Mouse (Mus musculus) midbrain, embryonic 13.5 days (tissue): ENCODE results near the gene Spi1. TPM values are rescaled to one million over a fixed set of nuclear protein-coding genes. Genes with fewer than 3 reads are reported as not detected.

Experiments used
- ATAC-seq: fragments of 200-750 bp; cut with Nextera tagmentation; 2 replicates; pipeline ENCODE4 v1.8.0; 2017; ENCODE audit warnings: mild to moderate bottlenecking, moderate TSS enrichment, moderate library complexity
- H3K27ac ChIP-seq: fragments of 300-500 bp; sonication (generic); 2 replicates; pipeline ENCODE4 v1.5.1; 2015; ENCODE audit warnings: inconsistent platforms, mild to moderate bottlenecking, moderate library complexity
- H3K27me3 ChIP-seq: fragments of 300-500 bp; sonication (generic); 2 replicates; pipeline ENCODE4 v1.6.1; 2015; ENCODE audit warnings: mild to moderate bottlenecking, inconsistent platforms
- H3K36me3 ChIP-seq: fragments of 300-500 bp; sonication (generic); 2 replicates; pipeline ENCODE4 v1.6.1; 2015; ENCODE audit warnings: mild to moderate bottlenecking, inconsistent platforms
- H3K4me1 ChIP-seq: fragments of 300-500 bp; sonication (generic); replicated peaks from 2 replicates; pipeline ENCODE4 v1.6.1; 2015; ENCODE audit warnings: inconsistent platforms
- H3K4me2 ChIP-seq: fragments of 300-500 bp; sonication (generic); replicated peaks from 2 replicates; pipeline ENCODE4 v1.6.1; 2015; ENCODE audit warnings: moderate library complexity, mild to moderate bottlenecking, inconsistent platforms
- H3K4me3 ChIP-seq: fragments of 300-500 bp; sonication (generic); replicated peaks from 2 replicates; pipeline ENCODE4 v1.5.1; 2015; ENCODE audit warnings: mild to moderate bottlenecking, inconsistent platforms
- H3K9ac ChIP-seq: fragments of 300-500 bp; sonication (generic); replicated peaks from 2 replicates; pipeline ENCODE4 v1.6.1; 2015; ENCODE audit warnings: mild to moderate bottlenecking, inconsistent platforms
- H3K9me3 ChIP-seq: fragments of 300-500 bp; sonication (generic); 2 replicates; pipeline ENCODE4 v1.6.1; 2016; ENCODE audit warnings: mild to moderate bottlenecking, inconsistent platforms
- WGBS: fragments of 180-500 bp; shearing (Covaris S2); methylation state at CpG from one replicate; pipeline ENCODE4 v1.1.7; 2015; 5-methylcytosine and 5-hydroxymethylcytosine counted together
- polyA plus RNA-seq: library from polyadenylated mRNA; unstranded; fragments of >200 nt; fragmentation: Nextera tagmentation; extraction: Ambion mirVana; gene quantifications from 2 replicates; pipeline ENCODE4 v1.2.1, GENCODE M21; 2015

Spi1 gene
- polyA plus RNA-seq, 1 experiment from 2014 or later = 3.0 TPM

DNA sequence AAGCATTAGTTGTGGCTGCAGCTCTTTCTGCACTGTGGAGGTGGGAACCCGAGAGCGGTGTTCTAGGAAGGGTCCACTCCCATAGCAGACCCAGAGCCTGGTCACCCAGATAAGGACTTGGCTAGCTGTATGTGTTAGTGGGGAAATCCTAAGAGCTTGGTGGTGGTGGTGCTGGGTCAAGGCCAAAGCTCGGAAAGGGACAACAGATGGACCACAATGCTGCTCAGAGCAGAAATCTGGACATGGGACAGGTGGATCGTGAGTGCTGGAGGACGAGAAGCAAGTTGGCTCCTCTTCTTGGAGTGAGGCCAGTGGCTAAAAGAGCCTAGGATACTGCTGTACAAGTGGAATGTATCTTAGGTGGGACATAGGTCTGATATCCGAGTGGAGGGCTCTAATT, 37.4 kb downstream of the Spi1 start:
- no peak overlapping the region for H3K27ac ChIP-seq
- H3K9ac ChIP-seq = no peak overlapping the region
- WGBS = 90% methylated on average over 6 of the region's 6 CpGs
- no peak overlapping the region for H3K4me3 ChIP-seq
- H3K4me2 ChIP-seq = no peak overlapping the region
- no peaks in the 10 kb centered on the region for H3K36me3 ChIP-seq
- no peak for ATAC-seq
- H3K27me3 ChIP-seq = peaks cover 5% of the 10 kb centered on the region; the same call in 1 of the 2 replicates
- H3K9me3 ChIP-seq = no peaks in the 10 kb centered on the region
- peaks cover 10% of the 10 kb centered on the region for H3K4me1 ChIP-seq

DNA sequence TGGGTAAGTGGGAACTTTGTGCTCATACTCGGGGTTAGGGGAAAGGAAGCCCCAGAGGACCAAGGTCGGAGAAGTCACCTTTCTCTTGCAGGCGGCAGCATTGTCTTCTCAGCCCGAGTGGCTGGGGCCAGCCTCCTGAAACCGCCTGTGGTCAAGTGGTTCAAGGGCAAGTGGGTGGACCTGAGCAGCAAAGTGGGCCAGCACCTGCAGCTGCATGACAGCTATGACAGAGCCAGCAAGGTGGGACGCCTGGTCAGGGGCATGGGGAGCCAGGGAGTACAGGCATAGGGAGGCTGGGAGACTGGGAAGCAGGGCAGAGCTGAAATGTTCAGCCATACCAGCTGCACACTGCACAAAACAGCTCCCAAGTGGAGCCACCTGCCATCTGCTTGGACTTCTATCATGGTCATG, 38.1 kb downstream of the Spi1 start:
- H3K27ac ChIP-seq = no peak overlapping the region
- no peaks in the 10 kb centered on the region for H3K36me3 ChIP-seq
- no peaks in the 10 kb centered on the region for H3K9me3 ChIP-seq
- H3K4me1 ChIP-seq = peaks cover 4% of the 10 kb centered on the region
- H3K4me2 ChIP-seq = no peak overlapping the region
- H3K27me3 ChIP-seq = peaks cover 4% of the 10 kb centered on the region; the same call in 1 of the 2 replicates
- no peak overlapping the region for H3K4me3 ChIP-seq
- WGBS = 66% methylated on average over 6 of the region's 6 CpGs
- no peak overlapping the region for H3K9ac ChIP-seq
- ATAC-seq = no peak

DNA sequence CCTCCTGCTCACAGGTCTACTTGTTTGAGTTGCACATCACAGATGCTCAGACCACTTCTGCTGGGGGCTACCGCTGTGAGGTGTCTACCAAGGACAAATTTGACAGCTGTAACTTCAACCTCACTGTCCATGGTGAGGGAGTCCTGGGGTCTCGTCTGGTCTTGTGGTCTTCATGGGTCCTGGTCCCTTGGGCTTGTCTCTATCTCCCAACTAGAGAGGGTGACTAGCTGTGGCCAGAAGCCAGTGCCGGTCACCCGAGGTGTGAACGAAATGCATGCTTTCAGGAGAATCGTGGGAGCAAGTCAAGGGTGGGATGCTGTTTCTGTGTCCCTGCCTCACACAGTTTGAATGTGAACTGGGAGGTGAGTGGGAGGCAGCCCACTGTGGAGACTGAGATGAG, 38.8 kb downstream of the Spi1 start:
- H3K9ac ChIP-seq = no peak overlapping the region
- no peaks in the 10 kb centered on the region for H3K36me3 ChIP-seq
- no peak for ATAC-seq
- H3K4me2 ChIP-seq = no peak overlapping the region
- H3K4me3 ChIP-seq = no peak overlapping the region
- H3K27me3 ChIP-seq = no peaks in the 10 kb centered on the region; the same call in 1 of the 2 replicates
- no peaks in the 10 kb centered on the region for H3K4me1 ChIP-seq
- no peaks in the 10 kb centered on the region for H3K9me3 ChIP-seq
- no peak overlapping the region for H3K27ac ChIP-seq
- 88% methylated on average over 6 of the region's 6 CpGs for WGBS

DNA sequence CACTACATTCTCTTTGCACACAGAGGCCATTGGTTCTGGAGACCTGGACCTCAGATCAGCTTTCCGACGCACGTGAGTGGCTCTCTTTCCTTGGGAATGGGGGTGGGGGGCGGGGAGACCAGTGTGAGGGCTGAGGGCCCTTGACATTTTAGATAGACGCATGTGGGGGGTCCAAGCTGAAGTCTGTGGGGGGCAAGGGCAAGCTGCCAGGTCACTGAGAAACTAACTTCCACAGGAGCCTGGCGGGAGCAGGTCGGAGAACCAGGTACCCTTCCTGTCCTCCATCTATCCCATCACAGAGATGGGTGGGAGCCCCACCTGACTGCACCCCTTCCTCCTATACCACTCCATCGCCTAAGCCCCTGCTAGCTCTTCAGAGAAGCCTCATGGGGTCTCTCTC, 39.3 kb downstream of the Spi1 start:
- H3K27ac ChIP-seq = no peak overlapping the region
- 70% methylated on average over 8 of the region's 8 CpGs for WGBS
- no peak overlapping the region for H3K4me2 ChIP-seq
- no peaks in the 10 kb centered on the region; the same call in 1 of the 2 replicates for H3K27me3 ChIP-seq
- H3K36me3 ChIP-seq = no peaks in the 10 kb centered on the region
- no peak for ATAC-seq
- no peaks in the 10 kb centered on the region for H3K4me1 ChIP-seq
- no peaks in the 10 kb centered on the region for H3K9me3 ChIP-seq
- H3K9ac ChIP-seq = no peak overlapping the region
- no peak overlapping the region for H3K4me3 ChIP-seq

DNA sequence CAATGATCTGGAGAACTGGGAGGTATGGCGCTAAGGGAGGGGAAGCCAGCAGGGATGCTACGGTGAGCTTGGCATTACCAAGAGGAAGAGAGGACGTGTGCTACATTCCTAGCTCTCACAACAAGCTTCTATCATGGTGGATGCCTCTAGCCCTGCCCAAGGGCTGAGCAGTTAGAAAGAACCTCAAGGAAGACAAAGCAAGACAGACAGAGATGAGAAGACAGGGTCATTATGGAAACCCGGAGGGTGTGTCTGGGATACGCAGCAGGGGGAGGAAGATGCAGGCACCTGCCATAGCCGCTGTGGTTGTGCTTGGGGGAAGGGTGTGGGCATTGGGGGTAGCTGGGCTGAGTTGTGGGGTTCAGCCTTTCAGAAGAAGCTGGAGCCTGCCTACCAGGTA, 41.3 kb downstream of the Spi1 start:
- H3K27me3 ChIP-seq = no peaks in the 10 kb centered on the region; the same call in 1 of the 2 replicates
- no peak for ATAC-seq
- H3K4me1 ChIP-seq = no peaks in the 10 kb centered on the region
- no peak overlapping the region for H3K4me2 ChIP-seq
- H3K27ac ChIP-seq = no peak overlapping the region
- no peak overlapping the region for H3K4me3 ChIP-seq
- H3K36me3 ChIP-seq = no peaks in the 10 kb centered on the region
- no peak overlapping the region for H3K9ac ChIP-seq
- 82% methylated on average over 6 of the region's 6 CpGs for WGBS
- H3K9me3 ChIP-seq = no peaks in the 10 kb centered on the region

DNA sequence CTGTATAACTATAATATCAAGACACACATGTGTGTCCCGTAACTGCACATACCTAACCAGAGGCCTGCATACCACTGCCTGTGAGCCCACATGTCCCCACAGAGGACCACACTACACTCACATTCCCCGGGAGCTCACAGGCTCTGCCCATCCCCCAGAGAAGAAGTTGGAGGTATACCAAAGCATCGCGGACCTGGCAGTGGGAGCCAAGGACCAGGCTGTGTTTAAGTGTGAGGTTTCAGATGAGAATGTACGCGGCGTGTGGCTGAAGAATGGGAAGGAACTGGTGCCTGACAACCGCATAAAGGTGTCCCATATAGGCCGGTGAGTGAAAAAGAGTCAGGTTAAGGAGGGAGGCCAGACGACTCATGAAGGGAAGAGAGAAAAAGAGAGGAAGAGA, 42.9 kb downstream of the Spi1 start:
- Histone ChIP-seq H3K4me2 (no peak overlapping the region), H3K36me3 (no peaks in the 10 kb centered on the region), H3K4me1 (no peaks in the 10 kb centered on the region), H3K9me3 (no peaks in the 10 kb centered on the region), H3K27me3 (no peaks in the 10 kb centered on the region; the same call in 1 of the 2 replicates), H3K27ac (no peak overlapping the region), H3K9ac (no peak overlapping the region), H3K4me3 (no peak overlapping the region)
- 89% methylated on average over 10 of the region's 10 CpGs for WGBS
- no peak for ATAC-seq

DNA sequence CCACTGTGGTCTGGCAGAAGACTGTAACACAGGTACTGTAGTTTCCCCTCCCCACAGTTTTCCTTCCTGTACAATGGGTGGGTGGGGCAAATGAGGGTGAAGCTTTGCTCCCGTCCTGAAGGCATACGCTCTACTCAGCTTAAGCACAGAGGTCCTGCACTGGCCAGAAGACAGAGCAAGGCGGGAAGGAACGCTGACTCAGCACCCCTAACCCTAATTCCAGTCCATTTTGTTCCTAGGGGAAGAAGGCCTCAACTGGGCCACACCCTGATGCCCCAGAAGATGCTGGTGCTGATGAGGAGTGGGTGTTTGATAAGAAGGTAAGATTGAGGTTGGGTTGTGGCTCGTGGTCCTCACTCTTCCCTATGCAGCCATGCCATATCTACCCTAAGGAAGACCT, 46.6 kb downstream of the Spi1 start:
- 77% methylated on average over 5 of the region's 5 CpGs for WGBS
- Histone ChIP-seq H3K9me3 (no peaks in the 10 kb centered on the region), H3K9ac (no peak overlapping the region)

DNA sequence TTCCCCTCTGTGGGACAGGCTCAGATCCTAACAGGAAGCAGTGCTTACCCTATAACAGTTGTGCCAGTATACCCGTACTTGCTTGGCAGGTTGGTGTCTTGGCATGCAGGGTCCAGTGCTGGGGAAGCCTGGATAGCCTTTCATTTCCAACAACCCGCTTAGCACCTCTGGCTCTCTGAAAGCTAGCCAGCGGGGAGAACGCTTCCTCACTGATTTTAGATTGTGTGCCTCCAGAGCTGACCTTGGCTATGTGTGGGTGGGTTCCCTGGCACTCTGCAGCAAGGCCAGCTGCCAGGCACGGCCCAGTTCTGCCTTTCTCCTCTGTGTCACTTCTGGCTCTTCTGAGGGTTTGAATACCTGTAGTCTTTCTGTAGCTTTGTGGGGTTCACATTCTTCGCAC, 47.9 kb downstream of the Spi1 start:
- H3K27me3 ChIP-seq = no peaks in the 10 kb centered on the region
- no peaks in the 10 kb centered on the region for H3K36me3 ChIP-seq
- H3K9ac ChIP-seq = no peak overlapping the region
- H3K9me3 ChIP-seq = no peaks in the 10 kb centered on the region
- ATAC-seq = no peak
- no peak overlapping the region for H3K4me3 ChIP-seq
- no peak overlapping the region for H3K4me2 ChIP-seq
- no peaks in the 10 kb centered on the region for H3K4me1 ChIP-seq
- no peak overlapping the region for H3K27ac ChIP-seq
- 93% methylated on average over 6 of the region's 6 CpGs for WGBS

More for the DNA sequence above, 46.6 kb downstream of the Spi1 start:
- Histone ChIP-seq H3K36me3 (no peaks in the 10 kb centered on the region), H3K4me3 (no peak overlapping the region), H3K4me1 (no peaks in the 10 kb centered on the region), H3K27ac (no peak overlapping the region), H3K27me3 (no peaks in the 10 kb centered on the region), H3K4me2 (no peak overlapping the region)
- no peak for ATAC-seq

DNA sequence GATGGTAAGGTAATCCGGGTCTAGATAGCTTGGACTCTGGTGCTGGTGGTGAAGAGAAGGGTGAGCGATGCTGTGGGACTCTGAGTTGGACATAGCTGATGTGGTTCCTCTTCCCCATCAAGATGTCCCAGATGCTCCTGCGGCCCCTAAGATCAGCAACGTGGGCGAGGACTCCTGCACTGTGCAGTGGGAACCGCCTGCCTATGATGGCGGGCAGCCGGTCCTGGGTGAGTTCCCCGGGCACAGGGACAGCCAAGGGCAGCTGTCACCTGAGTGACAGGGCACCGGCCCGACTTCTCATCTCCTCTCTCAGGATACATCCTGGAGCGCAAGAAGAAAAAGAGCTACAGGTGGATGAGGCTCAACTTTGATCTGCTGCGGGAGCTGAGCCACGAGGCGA, 49.1 kb downstream of the Spi1 start:
- no peak for ATAC-seq
- H3K27ac ChIP-seq = no peak overlapping the region
- H3K4me1 ChIP-seq = no peaks in the 10 kb centered on the region
- no peaks in the 10 kb centered on the region for H3K9me3 ChIP-seq
- H3K4me2 ChIP-seq = no peak overlapping the region
- no peak overlapping the region for H3K9ac ChIP-seq
- no peaks in the 10 kb centered on the region for H3K27me3 ChIP-seq
- H3K36me3 ChIP-seq = peaks cover under 1% of the 10 kb centered on the region; the same call in 1 of the 2 replicates
- 88% methylated on average over 15 of the region's 15 CpGs for WGBS
- no peak overlapping the region for H3K4me3 ChIP-seq

DNA sequence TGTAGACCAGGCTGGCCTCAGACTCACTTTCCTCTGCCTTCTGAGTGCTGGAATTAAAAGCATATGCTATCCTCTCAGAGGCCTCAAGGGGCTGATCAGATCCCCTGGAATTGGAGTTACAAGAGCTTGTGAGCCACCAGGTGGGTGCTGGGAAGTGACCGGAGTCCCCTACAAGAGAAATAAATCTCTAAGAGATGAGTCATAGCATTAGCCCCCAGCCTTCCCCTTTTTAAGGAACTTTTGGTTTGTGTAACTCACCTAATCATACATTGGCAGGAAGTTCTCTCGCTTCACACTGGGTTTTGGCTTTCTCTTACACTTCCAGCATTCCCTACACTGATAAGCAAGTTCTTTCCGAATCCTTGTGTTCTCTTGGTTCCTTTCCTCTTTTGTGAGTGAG, 49.8 kb downstream of the Spi1 start:
- Histone ChIP-seq H3K4me1 (no peaks in the 10 kb centered on the region), H3K36me3 (peaks cover 8% of the 10 kb centered on the region), H3K9me3 (no peaks in the 10 kb centered on the region), H3K9ac (no peak overlapping the region), H3K4me2 (no peak overlapping the region), H3K27ac (no peak overlapping the region), H3K4me3 (no peak overlapping the region), H3K27me3 (no peaks in the 10 kb centered on the region)
- WGBS = 89% methylated on average over 3 of the region's 3 CpGs
- no peak for ATAC-seq

DNA sequence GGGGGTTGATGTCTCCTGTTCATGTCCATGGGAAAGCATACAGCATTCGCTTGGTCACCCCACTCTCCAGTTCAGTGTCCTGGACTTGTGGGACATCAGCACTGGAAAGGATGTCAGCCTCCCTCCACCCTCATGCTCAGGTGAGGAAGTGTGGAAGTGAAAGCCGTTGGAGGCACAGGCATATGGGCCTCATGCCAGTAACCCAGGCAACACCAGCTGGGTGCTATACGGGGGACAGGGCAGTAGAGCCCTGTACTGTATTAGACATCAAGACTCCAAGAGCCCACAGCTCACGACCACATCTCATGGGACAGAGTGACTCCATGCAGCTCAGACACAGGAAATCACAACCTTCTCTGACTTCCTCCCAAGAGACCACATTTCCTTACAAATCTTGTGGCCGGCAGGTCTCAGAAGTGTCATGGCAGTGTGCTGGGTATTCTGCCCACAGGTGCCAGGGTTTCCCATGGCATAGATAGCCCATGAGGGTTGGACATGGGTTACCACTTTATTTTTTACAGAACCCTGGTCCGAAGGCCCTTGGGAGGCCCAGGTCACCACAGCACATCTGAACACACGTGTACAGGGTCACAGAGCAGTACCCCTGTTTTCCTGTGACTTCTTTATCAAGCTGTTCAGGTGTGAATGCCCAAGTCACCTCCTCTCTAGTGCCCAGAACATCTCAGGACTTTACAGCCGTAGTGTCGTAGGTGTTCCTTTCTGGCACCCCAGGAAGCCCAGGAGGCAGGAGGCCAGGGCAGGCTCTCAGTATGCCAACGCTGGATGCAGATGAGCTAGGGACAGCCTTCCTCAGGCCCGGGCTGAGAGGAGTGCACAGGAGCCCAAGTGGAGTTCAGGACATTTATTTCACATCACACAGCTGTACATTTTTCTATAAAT, 54.6 kb downstream of the Spi1 start:
- WGBS = 90% methylated on average over 11 of the region's 11 CpGs
- H3K9ac ChIP-seq = no peak overlapping the region
- H3K27me3 ChIP-seq = no peaks in the 10 kb centered on the region
- no peak overlapping the region for H3K27ac ChIP-seq
- no peaks in the 10 kb centered on the region for H3K9me3 ChIP-seq
- no peak overlapping the region for H3K4me2 ChIP-seq
- H3K4me3 ChIP-seq = no peak overlapping the region
- no peaks in the 10 kb centered on the region for H3K4me1 ChIP-seq
- no peak for ATAC-seq
- H3K36me3 ChIP-seq = peaks cover 55% of the 10 kb centered on the region

DNA sequence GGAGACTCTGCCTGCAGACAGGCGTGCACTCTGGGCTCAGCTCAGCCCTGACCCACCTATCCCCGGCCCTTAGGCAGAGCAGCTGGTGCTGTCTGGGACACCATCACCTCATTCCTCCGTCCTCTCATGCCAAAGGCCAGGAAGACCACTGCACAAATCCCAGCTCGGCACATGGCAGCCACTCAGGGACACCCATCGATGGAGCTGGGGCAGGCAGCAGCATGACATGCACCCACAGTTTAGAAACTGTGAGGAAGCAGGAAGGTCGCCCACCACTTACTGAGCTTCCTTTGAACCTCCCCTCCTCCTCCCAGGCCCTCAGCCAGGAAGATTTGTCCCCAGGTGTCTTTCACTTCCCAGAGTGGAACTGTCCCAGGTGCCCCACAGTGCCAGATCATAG, 55.3 kb downstream of the Spi1 start:
- Histone ChIP-seq H3K27ac (no peak overlapping the region), H3K4me1 (no peaks in the 10 kb centered on the region), H3K9ac (no peak overlapping the region), H3K9me3 (no peaks in the 10 kb centered on the region), H3K4me3 (no peak overlapping the region), H3K4me2 (no peak overlapping the region), H3K27me3 (no peaks in the 10 kb centered on the region), H3K36me3 (peaks cover 62% of the 10 kb centered on the region)
- ATAC-seq = no peak
- WGBS = 81% methylated on average over 6 of the region's 6 CpGs

DNA sequence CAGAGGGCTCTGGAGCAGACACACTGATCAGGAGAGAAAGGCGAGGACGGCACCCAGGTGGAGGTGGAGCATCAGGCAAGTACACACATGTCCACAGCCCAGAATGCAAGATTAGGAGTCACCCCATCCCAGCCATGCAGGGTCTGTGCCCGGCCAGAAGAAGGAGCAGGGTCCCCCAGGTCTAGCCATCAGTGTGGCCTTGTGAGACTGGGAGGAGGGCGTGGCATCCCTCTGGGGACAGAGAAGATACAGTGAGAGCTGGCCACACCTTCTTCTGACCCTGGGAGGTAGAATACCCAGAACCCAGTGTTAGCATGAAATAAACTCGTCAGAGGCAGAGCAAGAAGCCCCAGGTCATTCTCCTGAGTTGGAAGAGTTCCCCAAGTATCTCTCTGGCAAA, 57.1 kb downstream of the Spi1 start:
- Histone ChIP-seq H3K4me3 (no peak overlapping the region), H3K36me3 (peaks cover 79% of the 10 kb centered on the region), H3K27me3 (no peaks in the 10 kb centered on the region), H3K4me1 (no peaks in the 10 kb centered on the region), H3K9me3 (no peaks in the 10 kb centered on the region), H3K9ac (no peak overlapping the region), H3K27ac (no peak overlapping the region), H3K4me2 (no peak overlapping the region)
- WGBS = 73% methylated on average over 5 of the region's 5 CpGs
- no peak for ATAC-seq
